Mouse (Mus musculus): ENCODE measurements around the gene Pccb.

GRCm38 (mm10) chr9:101069781-101070180 is 35.1 kb upstream of the Pccb start:
- TF ChIP-seq CTCF (IDR thresholded peaks at IDR 0.05) (peak; percentile 55), POLR2A (IDR thresholded peaks at IDR 0.05; ENCODE audit: insufficient read depth, low read depth, low read length) (no peak), EP300 (IDR thresholded peaks at IDR 0.05; ENCODE audit: insufficient read depth, low read depth, low read length) (no peak)

All from heart, adult 2 months (tissue).